Mouse (Mus musculus) midbrain, embryonic 15.5 days (tissue): ENCODE measurements around the gene Rnf144b. TPM values are rescaled to one million over a fixed set of nuclear protein-coding genes. Genes with fewer than 3 reads are reported as not detected.

Experiments
- ATAC-seq: fragments of 200-750 bp; cut with Nextera tagmentation; replicated peaks from 2 replicates; pipeline ENCODE4 v1.8.0; 2017; ENCODE audit warnings: moderate TSS enrichment
- H3K27ac ChIP-seq: fragments of 300-500 bp; sonication (generic); 2 replicates; pipeline ENCODE4 v1.5.1; 2015; ENCODE audit warnings: mild to moderate bottlenecking, inconsistent platforms
- H3K27me3 ChIP-seq: fragments of 300-500 bp; sonication (generic); replicated peaks from 2 replicates; pipeline ENCODE4 v1.6.1; 2015; ENCODE audit warnings: inconsistent platforms
- H3K36me3 ChIP-seq: fragments of 300-500 bp; sonication (generic); replicated peaks from 2 replicates; pipeline ENCODE4 v1.6.1; 2015; ENCODE audit warnings: inconsistent platforms
- H3K4me1 ChIP-seq: fragments of 300-500 bp; sonication (generic); 2 replicates; pipeline ENCODE4 v1.6.1; 2015; ENCODE audit warnings: inconsistent platforms
- H3K4me2 ChIP-seq: fragments of 300-500 bp; sonication (generic); 2 replicates; pipeline ENCODE4 v1.6.1; 2015; ENCODE audit warnings: inconsistent platforms, mild to moderate bottlenecking, moderate library complexity
- H3K4me3 ChIP-seq: fragments of 300-500 bp; sonication (generic); 2 replicates; pipeline ENCODE4 v1.5.1; 2015; ENCODE audit warnings: mild to moderate bottlenecking, inconsistent platforms
- H3K9ac ChIP-seq: fragments of 300-500 bp; sonication (generic); 2 replicates; pipeline ENCODE4 v1.6.1; 2015; ENCODE audit warnings: mild to moderate bottlenecking, inconsistent platforms
- H3K9me3 ChIP-seq: fragments of 300-500 bp; sonication (generic); 2 replicates; pipeline ENCODE4 v1.6.1; 2016; ENCODE audit warnings: inconsistent platforms
- WGBS: fragments of 180-500 bp; shearing (Covaris S2); methylation state at CpG from one replicate; pipeline ENCODE4 v1.1.7; 2015; ENCODE audit warnings: mixed read lengths; 5-methylcytosine and 5-hydroxymethylcytosine counted together
- polyA plus RNA-seq: library from polyadenylated mRNA; unstranded; fragments of >200 nt; fragmentation: Nextera tagmentation; extraction: Ambion mirVana; gene quantifications from 2 replicates; pipeline ENCODE4 v1.2.1, GENCODE M21; 2015

Gene Rnf144b
- polyA plus RNA-seq, 1 experiment from 2014 or later = 0.74 TPM

DNA sequence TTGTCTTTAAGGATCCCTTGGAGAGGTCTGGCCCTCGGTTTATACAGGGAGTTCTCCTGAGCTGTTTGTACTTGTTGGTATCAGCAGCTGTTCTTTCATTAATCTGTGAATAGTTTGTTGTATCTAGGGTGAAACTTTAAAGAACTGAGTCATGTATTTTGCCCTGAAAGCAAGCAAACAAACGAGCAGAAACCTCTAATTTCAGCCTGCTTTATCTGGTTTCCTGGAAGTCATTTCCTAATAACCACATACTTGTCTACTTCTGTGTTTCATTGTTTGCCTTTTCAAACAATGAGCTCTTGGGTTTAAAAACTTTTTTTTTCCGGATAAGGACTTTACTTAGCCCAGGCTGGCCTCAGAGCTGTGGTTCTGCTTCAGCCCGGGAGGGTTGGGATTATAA lies 136.8 kb downstream of the Rnf144b start:
- no peaks in the 10 kb centered on the region for H3K27me3 ChIP-seq
- H3K9ac ChIP-seq = no peak overlapping the region
- H3K4me1 ChIP-seq = no peaks in the 10 kb centered on the region
- ATAC-seq = no peak
- H3K27ac ChIP-seq = no peak overlapping the region
- H3K4me3 ChIP-seq = no peak overlapping the region
- no peaks in the 10 kb centered on the region for H3K36me3 ChIP-seq
- H3K9me3 ChIP-seq = no peaks in the 10 kb centered on the region
- 54% methylated on average over 4 of the region's 4 CpGs for WGBS
- no peak overlapping the region for H3K4me2 ChIP-seq

- H3K27me3 ChIP-seq = no peaks in the 10 kb centered on the region
- no peak overlapping the region for H3K27ac ChIP-seq
- ATAC-seq = peak; percentile 77
- no peaks in the 10 kb centered on the region for H3K4me1 ChIP-seq
- H3K9me3 ChIP-seq = no peaks in the 10 kb centered on the region
- H3K9ac ChIP-seq = no peak overlapping the region
- no peak overlapping the region for H3K4me3 ChIP-seq
- no peak overlapping the region for H3K4me2 ChIP-seq
- H3K36me3 ChIP-seq = no peaks in the 10 kb centered on the region
- 73% methylated on average over 2 of the region's 2 CpGs for WGBS
These were observed 139.5 kb downstream of the Rnf144b start for GRCm38 (mm10) chr13:47261961-47262360.

DNA sequence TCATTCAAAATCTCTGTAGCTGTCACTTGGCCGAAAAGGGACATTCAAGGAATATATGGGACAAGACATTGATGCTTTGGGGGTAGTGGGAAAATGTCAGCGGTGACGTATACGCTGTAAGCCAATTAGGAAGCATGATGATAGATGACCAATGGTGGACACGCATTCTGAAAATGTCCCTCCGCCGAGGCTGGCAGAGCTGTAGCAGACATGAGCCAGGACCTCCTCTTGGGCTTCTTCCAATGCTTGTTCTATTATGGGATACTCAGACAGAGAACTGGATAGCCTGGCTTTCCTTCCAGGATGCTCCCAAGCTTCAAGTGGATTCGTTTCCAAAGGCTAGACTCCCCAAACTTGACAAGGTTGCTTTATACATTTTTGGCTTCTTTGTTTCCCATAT lies 141.9 kb downstream of the Rnf144b start:
- no peaks in the 10 kb centered on the region for H3K36me3 ChIP-seq
- no peak overlapping the region for H3K9ac ChIP-seq
- H3K4me3 ChIP-seq = no peak overlapping the region
- H3K9me3 ChIP-seq = no peaks in the 10 kb centered on the region
- no peaks in the 10 kb centered on the region for H3K4me1 ChIP-seq
- ATAC-seq = no peak
- no peak overlapping the region for H3K27ac ChIP-seq
- H3K4me2 ChIP-seq = no peak overlapping the region
- 86% methylated on average over 8 of the region's 8 CpGs for whole genome bisulfite sequencing
- H3K27me3 ChIP-seq = no peaks in the 10 kb centered on the region

DNA sequence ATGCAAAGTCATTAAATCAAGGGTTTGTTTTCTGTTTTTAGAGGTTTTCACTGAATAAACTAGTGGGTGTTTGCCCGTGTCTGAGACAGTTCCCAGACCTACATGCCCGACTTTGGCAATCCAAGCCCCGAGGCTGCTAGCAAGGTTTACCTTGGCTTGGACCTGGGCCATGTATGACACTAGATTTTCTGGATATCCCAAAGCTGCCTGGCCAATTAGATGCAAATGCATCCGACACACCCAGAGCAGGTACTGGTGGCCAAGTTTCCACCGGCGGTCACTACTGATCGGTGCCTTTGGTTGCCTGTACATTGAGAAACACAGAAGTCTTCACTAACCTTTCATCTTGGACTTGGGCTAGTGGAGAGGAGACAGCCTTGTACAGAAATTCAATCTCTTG lies 144.0 kb downstream of the Rnf144b start:
- H3K9ac ChIP-seq = no peak overlapping the region
- H3K4me2 ChIP-seq = no peak overlapping the region
- no peak for ATAC-seq
- no peaks in the 10 kb centered on the region for H3K9me3 ChIP-seq
- no peak overlapping the region for H3K4me3 ChIP-seq
- no peaks in the 10 kb centered on the region for H3K36me3 ChIP-seq
- no peaks in the 10 kb centered on the region for H3K4me1 ChIP-seq
- 91% methylated on average over 7 of the region's 7 CpGs for WGBS
- no peaks in the 10 kb centered on the region for H3K27me3 ChIP-seq
- no peak overlapping the region for H3K27ac ChIP-seq

- peaks cover 3% of the 10 kb centered on the region for H3K4me1 ChIP-seq
- H3K9me3 ChIP-seq = no peaks in the 10 kb centered on the region
- no peak for ATAC-seq
- H3K27ac ChIP-seq = no peak overlapping the region
- no peaks in the 10 kb centered on the region for H3K36me3 ChIP-seq
- H3K9ac ChIP-seq = no peak overlapping the region
- no peaks in the 10 kb centered on the region for H3K27me3 ChIP-seq
- WGBS = 72% methylated on average over 3 of the region's 3 CpGs
- no peak overlapping the region for H3K4me2 ChIP-seq
- no peak overlapping the region for H3K4me3 ChIP-seq
These were observed 145.8 kb downstream of the Rnf144b start for GRCm38 (mm10) chr13:47268227-47268626.

DNA sequence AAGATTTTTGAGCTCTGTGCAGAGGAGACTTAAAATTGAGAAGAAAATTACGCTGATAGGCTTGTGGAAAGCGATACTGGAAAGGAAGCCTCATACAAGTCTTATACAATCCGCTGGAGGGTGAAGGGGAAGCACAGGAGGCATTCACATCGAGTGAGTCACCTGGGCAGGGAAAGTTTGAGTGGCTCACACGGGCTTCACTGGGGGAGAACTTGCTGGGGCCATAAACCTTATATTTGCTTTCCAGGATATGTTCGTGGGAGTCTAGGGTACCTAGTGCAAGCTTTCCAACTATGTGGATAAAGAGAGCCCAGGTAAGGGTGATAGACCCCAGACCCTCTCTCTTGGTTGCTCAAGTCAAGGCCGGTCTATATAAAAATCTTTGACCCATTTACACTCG lies 150.5 kb downstream of the Rnf144b start:
- Histone ChIP-seq H3K27me3 (no peaks in the 10 kb centered on the region), H3K36me3 (no peaks in the 10 kb centered on the region), H3K4me2 (peak overlapping the region; percentile 26), H3K9ac (no peak overlapping the region), H3K4me3 (no peak overlapping the region), H3K9me3 (no peaks in the 10 kb centered on the region), H3K27ac (no peak overlapping the region), H3K4me1 (peaks cover 13% of the 10 kb centered on the region)
- no peak for ATAC-seq
- 12% methylated on average over 8 of the region's 8 CpGs for WGBS

DNA sequence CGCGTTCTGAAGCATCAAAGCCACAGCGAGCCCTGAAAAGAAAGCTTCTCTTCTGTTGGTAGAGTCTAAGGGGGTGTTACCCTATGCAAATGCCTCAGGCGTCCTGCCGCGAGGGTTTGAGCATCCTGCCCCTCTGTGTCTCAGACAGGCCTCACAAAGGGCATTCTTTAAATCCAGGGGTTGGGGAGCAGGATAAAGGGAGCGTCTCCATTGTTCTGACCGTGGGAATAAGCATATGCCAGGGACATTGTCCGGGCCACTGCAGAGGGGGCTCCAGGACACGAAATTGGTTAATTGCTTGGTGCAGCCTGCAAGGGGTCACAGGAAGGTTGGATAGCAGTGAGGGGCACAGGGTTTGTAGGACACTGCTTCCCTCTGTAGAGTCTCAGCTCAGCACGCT lies 151.0 kb downstream of the Rnf144b start:
- Histone ChIP-seq H3K4me2 (peak overlapping the region; percentile 26), H3K4me1 (peaks cover 13% of the 10 kb centered on the region), H3K9me3 (no peaks in the 10 kb centered on the region), H3K27ac (no peak overlapping the region), H3K9ac (no peak overlapping the region), H3K27me3 (no peaks in the 10 kb centered on the region), H3K4me3 (no peak overlapping the region), H3K36me3 (no peaks in the 10 kb centered on the region)
- WGBS = 2% methylated on average over 11 of the region's 11 CpGs
- peak; percentile 75 for ATAC-seq

- no peak overlapping the region for H3K4me3 ChIP-seq
- WGBS = 12% methylated on average over 3 of the region's 3 CpGs
These were observed 151.7 kb downstream of the Rnf144b start for GRCm38 (mm10) chr13:47274139-47274538.

GRCm38 (mm10) chr13:47277000-47277823 lies 154.8 kb downstream of the Rnf144b start:
- 23% methylated on average over 13 of the region's 13 CpGs for WGBS

More at GRCm38 (mm10) chr13:47274139-47274538, 151.7 kb downstream of the Rnf144b start:
- Histone ChIP-seq H3K36me3 (no peaks in the 10 kb centered on the region), H3K9ac (no peak overlapping the region), H3K9me3 (no peaks in the 10 kb centered on the region), H3K27ac (no peak overlapping the region), H3K27me3 (no peaks in the 10 kb centered on the region), H3K4me2 (no peak overlapping the region), H3K4me1 (peaks cover 13% of the 10 kb centered on the region)
- ATAC-seq = no peak

GRCm38 (mm10) chr13:47277824-47278290 lies 155.4 kb downstream of the Rnf144b start:
- Histone ChIP-seq H3K4me2 (no peak overlapping the region), H3K4me1 (peaks cover 13% of the 10 kb centered on the region), H3K4me3 (no peak overlapping the region), H3K27me3 (no peaks in the 10 kb centered on the region), H3K27ac (no peak overlapping the region), H3K9ac (no peak overlapping the region), H3K9me3 (no peaks in the 10 kb centered on the region), H3K36me3 (no peaks in the 10 kb centered on the region)
- WGBS = 8% methylated on average over 5 of the region's 5 CpGs
- ATAC-seq = no peak

More at GRCm38 (mm10) chr13:47277000-47277823, 154.8 kb downstream of the Rnf144b start:
- Histone ChIP-seq H3K4me2 (no peak overlapping the region), H3K36me3 (no peaks in the 10 kb centered on the region), H3K27me3 (no peaks in the 10 kb centered on the region), H3K4me3 (no peak overlapping the region), H3K27ac (no peak overlapping the region), H3K9ac (no peak overlapping the region), H3K4me1 (peaks cover 13% of the 10 kb centered on the region), H3K9me3 (no peaks in the 10 kb centered on the region)
- no peak for ATAC-seq

DNA sequence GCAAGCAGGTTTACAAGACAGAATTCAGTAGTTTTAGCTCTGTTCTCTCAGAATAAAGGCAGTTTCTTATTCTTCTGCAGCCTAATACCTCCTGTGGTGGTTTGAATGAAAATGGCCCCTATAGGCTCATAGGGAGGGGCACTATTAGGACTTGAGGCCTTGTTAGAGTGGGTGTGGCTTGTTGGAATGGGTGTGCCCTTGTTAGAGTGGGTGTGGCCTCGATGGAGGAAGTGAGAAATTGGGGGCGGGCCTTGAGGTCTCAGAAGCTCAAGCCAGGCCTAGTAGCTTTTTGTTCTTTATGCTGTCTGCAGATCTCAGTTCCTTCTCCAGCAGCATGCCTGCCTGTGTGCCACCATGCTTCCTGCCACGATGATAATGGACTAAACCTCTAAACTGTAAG lies 159.8 kb downstream of the Rnf144b start:
- Histone ChIP-seq H3K27me3 (no peaks in the 10 kb centered on the region), H3K36me3 (no peaks in the 10 kb centered on the region), H3K27ac (no peak overlapping the region), H3K9me3 (no peaks in the 10 kb centered on the region), H3K4me1 (peaks cover 5% of the 10 kb centered on the region; the same call in 1 of the 2 replicates), H3K4me2 (no peak overlapping the region), H3K9ac (no peak overlapping the region), H3K4me3 (no peak overlapping the region)
- WGBS = 74% methylated on average over 3 of the region's 3 CpGs
- no peak for ATAC-seq

DNA sequence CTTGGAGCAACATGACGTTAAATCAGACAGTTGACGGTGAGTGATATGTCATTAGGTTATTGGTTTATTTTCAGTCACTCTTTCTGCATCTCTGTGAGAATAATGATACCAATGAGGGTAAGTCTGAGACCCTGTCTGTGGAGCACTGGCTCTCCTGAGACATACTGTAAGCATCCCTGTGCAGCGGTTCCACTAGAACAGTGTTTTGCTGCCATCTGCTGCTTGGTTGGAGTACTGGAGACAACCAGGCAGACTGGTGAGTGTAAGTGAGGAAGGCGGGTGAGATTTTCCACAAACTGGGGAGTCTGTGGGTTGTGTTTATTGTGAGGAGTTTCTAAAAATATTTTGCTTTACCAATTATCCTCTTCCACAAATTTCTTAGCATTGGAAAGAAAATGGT lies 166.0 kb downstream of the Rnf144b start:
- Histone ChIP-seq H3K27ac (no peak overlapping the region), H3K4me2 (no peak overlapping the region), H3K9me3 (no peaks in the 10 kb centered on the region), H3K4me1 (no peaks in the 10 kb centered on the region), H3K4me3 (no peak overlapping the region), H3K36me3 (no peaks in the 10 kb centered on the region), H3K27me3 (no peaks in the 10 kb centered on the region), H3K9ac (no peak overlapping the region)
- ATAC-seq = peak; percentile 88
- 37% methylated on average over 4 of the region's 4 CpGs for WGBS

DNA sequence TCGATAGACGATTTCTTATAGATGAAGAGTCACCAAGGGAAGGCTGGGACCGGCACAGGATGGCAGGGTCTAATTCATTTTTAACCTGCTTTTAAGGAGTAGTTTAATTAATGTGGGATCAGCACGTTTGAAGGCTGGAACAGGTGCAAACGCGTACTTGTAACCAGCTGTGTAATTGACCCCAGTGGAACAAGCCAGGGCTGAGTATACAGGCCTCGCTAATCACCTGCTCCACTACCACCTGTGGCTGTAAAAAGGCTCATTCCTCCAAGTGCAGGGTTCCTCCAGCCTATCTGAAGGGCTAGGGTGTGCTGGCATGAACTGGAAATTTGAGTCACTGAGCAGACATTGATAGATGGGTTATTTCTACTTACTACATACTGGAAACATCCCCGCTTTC lies 174.0 kb downstream of the Rnf144b start:
- ATAC-seq = no peak
- H3K36me3 ChIP-seq = no peaks in the 10 kb centered on the region
- no peak overlapping the region for H3K4me2 ChIP-seq
- H3K4me3 ChIP-seq = no peak overlapping the region
- 0 out of 2 replicates have a peak, but pooled peaks cover 3% of the 10 kb centered on the region for H3K4me1 ChIP-seq
- no peaks in the 10 kb centered on the region for H3K27me3 ChIP-seq
- H3K9me3 ChIP-seq = no peaks in the 10 kb centered on the region
- no peak overlapping the region for H3K9ac ChIP-seq
- WGBS = 74% methylated on average over 8 of the region's 8 CpGs
- H3K27ac ChIP-seq = no peak overlapping the region
